Mouse (Mus musculus) hematopoietic stem cell, adult 5-6 weeks (primary cell): ENCODE data around the gene Atn1. TPM values are rescaled to one million over a fixed set of nuclear protein-coding genes. Genes with fewer than 3 reads are reported as not detected.

Experiments used
- ATAC-seq, 2 experiments: fragments of 125-278 bp in 1 of 2; replicated peaks in 1 of 2; 2 replicates each; pipeline ENCODE4 v1.8.0; 2016 to 2017; ENCODE audit warnings: inconsistent platforms in 2 of 2, mild to moderate bottlenecking in 2 of 2, moderate number of reproducible peaks in 2 of 2, low read depth in 1 of 2, moderate TSS enrichment in 1 of 2; ENCODE audit not compliant: low FRiP score in 2 of 2, poor library complexity in 2 of 2, severe bottlenecking in 2 of 2, insufficient read depth in 1 of 2, low TSS enrichment in 1 of 2
- total RNA-seq: library from RNA; stranded (forward); fragments of 172-1452, 232-1000 nt; gene quantifications from 2 replicates; pipeline ENCODE4 v1.2.3, GENCODE M21; 2017

Gene Atn1
- total RNA-seq, 1 experiment from 2014 or later = 6.0 TPM

DNA sequence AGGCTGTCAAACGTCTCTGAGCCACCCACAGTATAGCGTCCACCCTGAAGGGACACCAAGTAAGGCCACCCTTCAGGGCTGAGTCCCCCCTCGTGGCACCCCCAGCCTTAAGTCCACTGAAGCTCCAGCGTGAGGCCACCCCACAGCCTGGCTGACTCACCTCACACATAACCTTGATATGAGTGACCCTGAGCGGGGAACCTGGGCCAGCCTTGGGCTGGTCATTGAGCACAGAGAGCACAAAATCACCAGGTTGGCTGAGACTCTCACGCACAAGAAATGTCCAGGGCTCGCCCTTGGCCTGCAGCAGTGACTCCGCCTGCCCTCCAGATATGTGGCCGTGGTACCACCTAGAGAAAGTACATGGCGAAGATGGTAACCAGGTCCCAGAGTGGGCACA lies 27.7 kb downstream of the Atn1 start:
- ATAC-seq = no peak

DNA sequence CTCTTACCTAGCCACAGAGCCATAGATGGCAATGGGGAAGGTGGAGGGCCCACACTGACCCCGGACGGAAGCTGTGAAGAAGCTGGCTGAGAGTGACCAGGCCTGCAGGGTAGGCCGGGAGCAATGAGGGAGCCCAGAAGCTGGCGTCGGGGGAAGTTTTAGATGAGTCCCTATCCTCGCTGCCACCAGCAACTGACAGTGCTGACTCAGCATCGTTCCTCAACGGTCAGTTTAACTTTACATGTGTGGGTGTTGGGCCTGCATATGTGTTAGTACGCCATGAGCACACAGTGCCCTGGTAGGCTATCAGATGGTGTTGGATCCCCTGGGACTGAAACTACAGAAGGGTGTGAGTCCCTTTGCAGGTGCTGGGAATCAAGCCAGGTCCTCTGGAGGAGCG lies 31.9 kb downstream of the Atn1 start:
- no peak for ATAC-seq

DNA sequence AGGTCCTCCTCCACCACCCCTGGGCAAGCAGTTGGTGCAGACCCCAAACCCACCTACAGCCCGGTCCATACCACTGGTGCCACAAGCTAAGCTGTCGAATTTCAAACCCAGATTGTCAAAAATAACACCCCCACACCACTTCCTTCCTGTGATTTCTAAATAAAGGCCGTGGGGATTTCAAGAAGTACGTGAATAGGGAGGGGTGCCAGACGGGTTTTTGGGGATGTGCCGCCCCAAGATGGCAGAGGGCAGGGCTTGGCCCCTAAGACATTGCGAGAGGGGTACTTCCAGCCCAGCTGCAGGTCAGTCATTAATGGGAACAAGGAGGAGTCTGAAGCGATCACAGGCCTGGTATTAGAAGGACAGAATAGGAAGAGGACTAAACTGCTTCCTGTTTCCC lies 32.8 kb downstream of the Atn1 start:
- ATAC-seq = peak; percentile 54; a peak in 3 of 4 replicates

DNA sequence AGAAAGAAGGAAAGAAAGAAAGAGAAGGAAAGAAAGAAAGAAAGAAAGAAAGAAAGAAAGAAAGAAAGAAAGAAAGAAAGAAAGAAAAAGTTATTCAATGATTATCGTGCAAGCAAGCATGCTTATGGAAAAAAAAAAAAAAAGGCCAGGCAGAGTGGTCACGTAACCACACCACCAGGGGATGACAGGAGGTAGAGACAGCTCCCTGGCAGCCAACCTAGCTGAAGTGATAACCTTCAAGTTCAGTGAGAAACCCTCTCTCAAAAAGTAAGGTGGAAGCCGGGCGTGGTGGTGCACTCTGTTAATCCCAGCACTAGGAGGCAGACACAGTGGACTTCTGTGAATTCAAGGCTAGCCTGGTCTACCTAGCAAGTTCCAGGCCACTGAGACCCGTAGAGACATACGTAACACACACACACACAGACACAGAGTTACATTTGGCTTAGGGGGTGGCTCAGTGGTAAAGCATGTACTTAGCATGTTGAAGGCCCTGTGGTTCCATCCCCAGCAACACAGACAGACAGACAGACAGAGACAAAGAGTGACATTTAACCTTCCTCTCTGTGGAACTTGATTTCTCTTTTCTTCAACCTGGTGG lies 33.3 kb downstream of the Atn1 start:
- peak in 1 of 2 experiments; percentile 3; a peak in 1 of 4 replicates for ATAC-seq

DNA sequence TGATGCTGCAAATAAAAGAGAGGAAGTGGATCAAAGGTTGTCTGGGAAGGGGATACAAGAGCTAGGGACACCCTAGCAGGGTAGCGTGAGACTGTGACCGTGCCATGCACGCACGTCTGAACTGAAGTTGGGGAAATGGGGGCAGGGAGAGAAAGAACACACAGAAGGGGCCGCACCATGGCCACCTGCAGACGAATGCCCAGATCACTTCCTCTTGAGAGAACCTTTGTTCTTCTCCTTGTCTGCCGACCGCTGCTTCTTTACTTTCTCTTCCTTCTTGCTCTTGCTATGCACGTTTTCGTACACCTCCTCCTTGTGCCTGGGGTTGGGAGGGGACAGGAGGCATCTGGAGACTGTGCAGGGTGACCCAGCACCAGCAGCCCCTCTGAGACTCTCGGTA lies 35.4 kb downstream of the Atn1 start:
- ATAC-seq = peak in 1 of 2 experiments; percentile 31; a peak in 2 of 4 replicates

DNA sequence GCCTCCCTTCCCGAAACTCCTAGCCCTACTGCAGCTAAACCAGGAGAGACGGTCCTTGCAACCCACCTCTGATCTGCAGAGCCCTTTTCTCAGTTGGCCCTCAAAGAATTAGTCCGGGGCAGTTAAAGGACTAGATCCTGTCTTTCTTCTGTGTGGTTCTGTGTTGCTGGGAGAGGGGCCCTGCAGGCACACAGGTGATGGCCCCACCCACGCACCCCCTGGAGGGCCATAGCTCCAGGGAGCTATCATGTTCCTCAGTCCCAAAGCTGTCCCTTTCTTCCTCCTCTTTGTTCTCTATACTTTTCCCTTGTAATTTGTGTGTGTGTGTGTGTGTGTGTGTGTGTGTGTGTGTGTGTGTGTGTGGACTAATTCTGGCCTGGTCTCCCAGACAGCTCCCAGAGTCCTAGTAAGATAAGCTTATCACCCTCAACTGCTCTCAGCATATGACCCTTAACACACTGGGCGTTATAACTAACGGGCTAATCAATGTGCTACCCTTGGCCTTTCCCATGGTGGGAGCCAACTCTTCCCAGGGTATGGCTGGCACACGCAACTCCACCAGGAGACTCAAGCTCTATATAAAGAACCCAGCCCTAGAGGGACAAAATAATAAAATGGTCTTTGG lies 36.9 kb downstream of the Atn1 start:
- ATAC-seq = no peak

DNA sequence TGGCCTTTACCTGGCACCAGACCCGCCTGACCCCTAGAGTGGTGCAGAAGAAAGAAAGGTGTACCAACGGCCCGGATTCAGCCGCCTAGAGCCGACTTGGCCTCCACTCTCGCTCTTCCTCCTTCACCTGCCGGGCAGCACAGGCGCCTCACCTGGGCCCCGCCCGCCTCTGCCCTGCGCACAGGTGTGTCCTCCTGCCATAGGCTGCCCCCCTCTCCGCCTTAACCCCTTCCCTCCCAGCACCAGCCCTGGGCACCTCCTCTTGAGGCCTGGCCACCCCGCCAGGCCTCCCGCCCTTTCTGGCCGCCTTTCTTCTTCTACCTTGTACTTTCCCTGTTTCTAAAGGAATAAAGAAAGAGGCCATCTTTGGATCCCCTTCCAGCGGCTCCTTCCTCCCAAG lies 37.6 kb downstream of the Atn1 start:
- no peak for ATAC-seq

DNA sequence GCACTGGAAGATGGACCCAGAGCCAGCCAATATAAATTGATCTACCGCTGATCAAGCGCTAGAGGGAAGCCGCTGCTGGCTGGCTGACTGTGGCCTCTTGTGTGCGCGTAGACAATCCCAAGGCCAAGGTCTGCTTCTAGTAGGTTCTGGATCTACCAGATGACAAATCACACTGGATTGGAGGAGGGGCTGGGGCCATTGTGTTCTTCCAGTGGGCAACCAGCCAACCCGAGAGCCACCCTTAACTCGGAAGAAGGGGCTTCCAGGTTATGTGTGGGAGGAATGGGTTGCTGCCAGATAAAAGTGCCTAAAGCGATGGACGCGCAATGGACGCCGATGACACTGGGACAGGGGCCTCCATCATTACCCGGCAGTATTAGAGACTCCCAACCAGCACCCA lies 38.4 kb downstream of the Atn1 start:
- ATAC-seq = no peak

DNA sequence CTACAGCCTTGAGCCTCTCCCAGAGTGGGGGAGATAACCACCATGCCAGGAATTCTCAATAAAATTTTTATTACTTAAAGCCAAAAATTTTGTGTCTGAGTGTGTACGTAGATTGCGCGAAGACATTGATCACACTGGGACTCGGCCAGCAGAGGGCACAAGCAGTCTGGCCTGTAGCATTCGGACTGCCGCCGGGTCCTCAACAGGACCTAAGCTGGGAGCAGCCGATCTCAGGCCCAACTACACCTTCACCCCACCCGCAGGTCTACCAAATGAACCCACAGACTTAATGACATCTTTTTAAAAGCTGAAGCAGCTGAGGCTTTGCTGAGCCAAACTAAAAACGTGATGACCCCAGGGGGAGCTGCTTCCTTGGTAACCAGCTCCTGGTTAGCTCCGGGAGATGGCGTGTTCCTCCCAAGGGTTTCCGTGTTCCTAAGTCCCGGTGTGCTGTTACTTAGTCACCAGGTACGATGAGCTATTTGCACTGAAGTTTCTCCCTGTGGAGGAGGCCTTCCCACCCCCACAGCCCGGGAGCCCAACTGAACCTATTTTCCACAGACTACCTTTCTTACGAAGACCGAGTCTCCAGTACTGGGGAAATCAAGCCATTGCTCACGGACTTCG lies 39.3 kb downstream of the Atn1 start:
- peak; percentile 48 to 53; a peak in 3 of 4 replicates for ATAC-seq

DNA sequence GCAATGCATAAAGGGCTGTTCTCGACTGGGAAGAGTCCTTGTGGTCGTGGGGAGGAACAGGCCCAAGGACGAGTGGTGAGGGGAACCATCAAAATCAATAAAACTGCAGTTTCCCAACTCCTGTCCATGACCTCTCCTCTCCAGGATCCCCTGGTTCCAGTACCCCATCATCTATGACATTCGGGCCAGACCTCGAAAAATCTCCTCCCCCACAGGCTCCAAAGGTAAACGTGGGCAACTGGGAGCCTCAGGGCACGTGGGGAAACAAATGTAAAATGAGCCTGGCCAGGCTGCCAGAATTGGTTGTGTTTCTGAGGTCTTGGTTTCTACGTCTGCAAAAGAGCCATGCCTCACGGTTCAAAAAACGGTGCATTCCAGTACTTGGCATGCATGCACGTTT lies 43.4 kb downstream of the Atn1 start:
- ATAC-seq = no peak

DNA sequence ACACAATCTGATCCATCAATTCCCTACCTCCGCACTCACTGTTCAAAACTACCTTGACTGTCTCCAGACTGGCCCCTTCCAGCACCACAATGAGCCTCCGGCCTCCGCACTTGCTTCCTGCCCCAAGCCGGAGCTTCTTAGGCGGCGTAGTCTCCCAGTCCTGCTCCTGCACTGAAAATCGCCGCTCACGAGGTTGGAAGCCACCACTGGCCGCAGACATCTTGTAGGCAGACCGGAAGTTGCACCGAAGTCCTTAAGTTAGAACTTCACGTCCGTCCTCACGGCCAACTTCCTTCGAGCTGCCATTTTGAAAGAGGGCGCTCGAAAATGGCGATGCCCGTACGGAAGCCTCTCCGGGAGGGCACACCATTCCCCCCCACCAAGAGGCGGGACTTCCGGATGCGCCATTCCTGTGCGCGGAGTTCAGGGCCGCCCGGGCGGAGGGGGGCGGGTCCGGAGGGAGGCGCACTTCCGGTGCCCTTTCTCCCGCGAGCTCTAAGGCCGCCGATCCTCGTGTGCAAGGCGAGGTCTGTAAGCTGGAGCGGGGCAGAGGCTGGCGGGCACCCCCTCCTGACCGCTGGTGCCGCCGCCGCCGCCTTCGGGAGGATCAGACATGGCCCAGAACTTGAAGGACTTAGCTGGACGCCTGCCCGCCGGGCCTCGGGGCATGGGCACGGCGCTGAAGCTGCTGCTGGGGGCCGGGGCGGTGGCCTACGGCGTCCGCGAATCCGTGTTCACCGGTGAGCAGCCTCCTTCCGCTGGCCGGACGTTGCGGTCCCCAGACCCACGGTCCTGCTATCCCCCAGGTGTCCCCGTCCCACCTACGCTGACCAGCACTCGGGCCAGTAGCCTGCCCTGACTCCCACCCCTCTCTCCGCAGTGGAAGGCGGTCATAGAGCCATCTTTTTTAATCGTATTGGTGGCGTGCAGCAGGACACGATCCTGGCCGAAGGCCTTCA lies 44.2 kb downstream of the Atn1 start, which contains the start of the genes Emg1 and Phb2:
Gene Emg1, minus strand, starts transcription at position 355 of the 959 bp plus-strand sequence.
Gene Phb2, plus strand, starts transcription at position 513 of the 959 bp plus-strand sequence.
- ATAC-seq = peak; percentile 92 to 96

DNA sequence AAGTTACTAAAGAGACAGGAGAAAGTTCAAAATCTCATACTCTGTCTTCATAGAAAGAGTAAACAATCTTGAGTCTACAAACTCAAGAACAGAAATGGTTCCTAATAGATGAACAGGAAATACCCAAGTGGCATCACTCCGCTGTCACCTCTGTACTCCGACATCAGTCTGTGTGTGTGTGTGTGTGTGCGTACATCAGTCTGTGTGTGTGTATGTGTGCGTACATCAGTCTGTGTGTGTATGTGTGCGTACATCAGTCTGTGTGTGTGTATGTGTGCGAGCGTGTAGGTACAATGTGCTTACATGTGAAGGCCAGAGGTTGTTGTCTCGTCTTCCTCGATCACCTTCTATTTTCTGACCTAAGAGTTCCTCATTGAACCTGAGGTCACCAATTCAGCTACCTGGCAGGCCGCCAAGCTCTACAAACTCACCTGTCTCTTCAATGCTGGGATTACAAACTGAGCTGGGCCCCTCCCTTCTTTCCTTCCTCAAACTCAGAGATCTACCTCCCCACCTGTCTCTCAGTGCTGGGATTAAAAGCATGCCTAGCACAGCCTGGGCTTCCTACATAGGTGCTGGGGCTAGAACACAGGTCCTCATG lies 47.9 kb downstream of the Atn1 start:
- ATAC-seq = no peak

DNA sequence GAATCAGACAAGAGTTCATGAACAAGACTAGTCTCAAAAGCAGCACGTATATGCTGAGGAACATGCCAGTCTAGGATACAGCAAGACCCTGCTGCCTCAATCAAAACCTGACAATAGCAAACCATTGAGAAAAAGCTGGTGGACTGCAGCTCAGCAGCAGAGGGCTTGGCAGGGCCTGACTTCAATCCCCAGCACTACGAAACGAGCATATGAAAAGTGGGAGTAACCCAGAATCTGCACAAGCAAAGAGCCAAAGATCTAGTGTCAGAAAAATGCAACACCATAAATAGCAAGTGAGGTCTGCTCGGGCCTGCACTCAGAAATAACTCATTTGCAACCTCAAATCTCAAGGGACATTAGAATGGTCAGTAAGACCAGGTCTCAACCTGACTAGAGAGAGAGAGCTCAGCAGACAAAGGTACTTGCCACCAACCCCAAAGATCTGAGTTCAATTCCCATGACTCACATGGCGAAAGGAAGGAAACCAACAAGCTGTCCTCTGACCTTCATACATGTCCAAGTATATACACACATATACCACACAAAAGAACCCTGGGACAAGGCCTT lies 50.2 kb downstream of the Atn1 start:
- no peak for ATAC-seq

DNA sequence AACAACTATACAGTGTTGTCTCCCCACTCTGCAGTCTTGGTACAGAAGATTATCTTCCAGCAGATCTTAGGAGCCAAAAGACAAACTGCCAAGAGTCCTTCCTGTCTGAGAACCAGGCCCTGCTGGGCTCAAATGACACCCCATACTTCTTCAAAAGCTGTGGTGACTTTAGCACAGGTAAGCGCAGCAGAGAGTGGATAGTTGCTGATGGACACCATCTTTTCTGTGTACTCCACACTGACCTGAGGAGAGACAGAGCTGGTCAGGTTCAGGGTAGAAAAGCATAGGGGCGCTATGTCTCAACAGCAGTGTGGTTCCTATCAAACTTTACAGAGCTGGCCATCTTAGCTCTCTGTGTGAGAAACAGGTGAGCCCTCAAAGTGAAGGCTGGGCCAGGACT lies 51.9 kb downstream of the Atn1 start:
- no peak for ATAC-seq

DNA sequence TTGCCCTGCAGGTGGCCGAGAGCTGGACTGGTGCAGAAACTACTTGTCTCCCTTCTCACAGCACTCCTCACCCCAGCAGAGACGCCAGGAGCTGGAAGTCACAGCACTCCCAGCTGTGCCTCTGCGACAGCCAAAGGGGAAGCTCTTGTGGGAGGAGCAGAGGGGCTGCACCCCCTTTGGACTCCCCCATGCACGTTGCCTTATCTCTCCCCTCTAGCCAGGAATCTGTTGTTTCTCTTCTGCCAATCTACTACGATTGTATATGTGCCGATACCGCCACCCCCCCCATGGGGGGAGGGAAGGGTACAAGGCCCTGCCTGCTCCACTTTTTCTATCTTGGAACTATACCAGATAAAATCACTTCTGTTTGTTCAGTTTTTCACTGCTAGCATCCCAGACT lies 52.5 kb downstream of the Atn1 start:
- no peak for ATAC-seq

DNA sequence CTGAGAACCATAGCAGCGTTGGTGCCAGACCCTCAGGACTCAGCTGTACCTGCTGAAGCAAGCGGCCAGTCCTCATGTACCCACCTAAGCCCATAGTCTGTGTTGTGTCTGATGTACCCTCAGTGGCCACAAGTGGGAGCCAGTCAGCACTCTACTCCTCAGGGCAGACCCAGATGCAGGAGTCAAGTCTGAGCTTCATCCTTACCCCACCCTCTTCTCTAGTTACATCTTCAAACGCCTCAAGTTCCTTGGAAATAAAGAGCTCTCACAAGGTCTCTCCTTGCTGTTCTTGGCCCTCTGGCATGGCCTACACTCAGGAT lies 53.6 kb downstream of the Atn1 start:
- peak; percentile 86 to 89 for ATAC-seq

DNA sequence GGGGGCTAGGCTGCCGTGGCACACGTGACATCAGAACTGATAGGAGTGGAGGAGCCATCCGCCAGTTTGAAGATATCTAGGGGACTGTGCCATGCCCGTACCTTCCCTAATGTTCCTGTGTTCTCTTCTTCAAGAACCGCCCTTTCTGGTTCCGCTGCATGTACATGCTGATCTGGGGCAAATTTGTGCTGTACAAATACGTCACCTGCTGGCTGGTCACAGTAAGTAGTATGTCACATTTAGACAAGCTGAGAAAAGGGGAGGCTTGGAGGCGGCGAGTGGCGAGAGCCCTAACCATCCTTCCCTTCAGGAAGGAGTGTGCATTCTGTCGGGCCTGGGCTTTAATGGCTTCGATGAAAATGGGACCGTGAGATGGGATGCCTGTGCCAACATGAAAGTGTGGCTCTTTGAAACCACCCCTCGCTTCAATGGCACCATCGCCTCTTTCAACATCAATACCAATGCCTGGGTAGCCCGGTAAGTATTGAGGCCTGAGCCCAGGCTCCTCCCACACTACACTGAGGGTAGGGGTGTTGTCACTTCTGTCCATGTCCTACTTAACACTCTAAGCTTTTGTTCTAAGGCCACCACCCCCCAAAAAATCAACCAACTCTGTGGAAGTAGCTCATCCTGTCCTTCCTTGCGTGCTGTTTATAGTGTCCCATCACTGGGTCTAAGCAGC lies 54.1 kb downstream of the Atn1 start:
- no peak for ATAC-seq
